Mouse (Mus musculus) midbrain, embryonic 10.5 days (tissue): Measurements from ENCODE around the gene Unc13b. TPM values are rescaled to one million over a fixed set of nuclear protein-coding genes. Genes with fewer than 3 reads are reported as not detected.

Experiments used
- DNase-seq: peaks from one replicate; pipeline ENCODE4 v3.0.0-alpha.2; 2017; ENCODE audit warnings: low spot score
- H3K27ac ChIP-seq: fragments of 300-500 bp; sonication (generic); replicated peaks from 2 replicates; pipeline ENCODE4 v1.5.1; 2016; ENCODE audit warnings: mild to moderate bottlenecking
- H3K27me3 ChIP-seq: fragments of 300-500 bp; sonication (generic); 2 replicates; pipeline ENCODE4 v1.6.1; 2016; ENCODE audit warnings: low read depth, mild to moderate bottlenecking; ENCODE audit not compliant: poor library complexity, severe bottlenecking
- H3K36me3 ChIP-seq: fragments of 300-500 bp; sonication (generic); 2 replicates; pipeline ENCODE4 v1.6.1; 2016; ENCODE audit warnings: mild to moderate bottlenecking, moderate library complexity
- H3K4me1 ChIP-seq: fragments of 300-500 bp; sonication (generic); 2 replicates; pipeline ENCODE4 v1.6.1; 2016
- H3K4me3 ChIP-seq: fragments of 300-500 bp; sonication (generic); 2 replicates; pipeline ENCODE4 v1.5.1; 2016; ENCODE audit warnings: mild to moderate bottlenecking, moderate library complexity
- H3K9me3 ChIP-seq: fragments of 300-500 bp; sonication (generic); replicated peaks from 2 replicates; pipeline ENCODE4 v1.6.1; 2016; ENCODE audit warnings: mild to moderate bottlenecking
- WGBS: fragments of 180-500 bp; shearing (Covaris S2); methylation state at CpG from one replicate; pipeline ENCODE4 v1.1.7; 2016; 5-methylcytosine and 5-hydroxymethylcytosine counted together
- polyA plus RNA-seq: library from polyadenylated mRNA; unstranded; fragments of >200 nt; fragmentation: Nextera tagmentation; extraction: Ambion mirVana; gene quantifications from 2 replicates; pipeline ENCODE4 v1.2.1, GENCODE M21; 2016

Gene Unc13b
- 9.9 and 14.2 TPM in 2 replicates for polyA plus RNA-seq

DNA sequence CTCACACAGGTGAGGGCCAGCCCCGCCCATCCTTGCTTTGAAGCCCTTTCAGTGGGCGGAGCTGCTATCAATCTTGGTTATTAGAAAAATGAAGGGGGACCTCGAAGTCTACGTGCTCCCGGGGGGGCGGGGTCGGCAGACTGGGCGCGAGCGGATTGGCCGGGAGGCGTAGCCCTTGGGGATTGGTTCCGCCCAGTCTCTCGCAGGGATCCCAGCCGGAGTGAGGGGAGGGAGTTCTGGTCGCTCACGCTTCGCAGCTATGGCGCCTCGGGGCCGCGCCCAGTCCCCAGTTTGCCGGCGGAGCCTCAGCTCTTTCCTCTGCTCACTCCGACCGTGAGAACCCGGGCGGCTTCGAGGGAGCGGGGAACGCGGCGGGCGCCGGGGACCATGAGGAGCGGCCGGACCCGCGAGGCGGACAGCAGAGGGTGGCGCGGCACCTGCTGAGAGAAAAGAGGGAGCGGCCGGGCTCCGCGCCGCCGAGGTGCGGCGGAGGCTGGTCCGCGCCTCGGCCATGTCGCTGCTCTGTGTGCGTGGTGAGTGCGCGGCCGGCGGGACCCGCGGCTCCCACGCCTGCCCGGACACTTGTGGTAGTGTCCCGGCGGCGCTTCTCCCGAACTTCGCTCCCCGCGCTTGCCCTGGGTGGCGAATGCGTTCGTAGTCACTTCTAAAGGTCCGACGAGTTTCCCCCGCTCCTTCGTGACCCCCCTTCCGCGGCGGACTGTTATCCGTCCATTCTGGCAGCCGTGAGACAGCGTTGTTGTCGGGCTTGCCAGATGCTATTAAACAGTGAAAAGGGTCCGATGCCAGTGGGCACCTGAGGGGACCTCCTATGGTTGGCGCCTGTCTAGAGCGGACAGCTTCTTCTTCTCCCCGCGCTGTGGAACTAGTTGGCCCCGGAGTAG lies at the start of gene Unc13b:
TSS of gene Unc13b (plus strand) at position 201 of the 902 bp plus-strand sequence.
- Histone ChIP-seq H3K9me3 (0 out of 2 replicates have a peak, but pooled peaks cover 3% of the 10 kb centered on the region), H3K27me3 (peaks cover 24% of the 10 kb centered on the region), H3K27ac (peak within 1 kb of the TSS; percentile 90), H3K4me3 (peak within 1 kb of the TSS; percentile 81), H3K36me3 (no peaks in the 10 kb centered on the region), H3K4me1 (peaks cover 16% of the 10 kb centered on the region; the same call in 1 of the 2 replicates)
- peak; percentile 93 for DNase-seq
- under 1% methylated on average over 85 of the region's 90 CpGs for WGBS

GRCm38 (mm10) chr4:43010161-43011038 lies 48.4 kb upstream of the Unc13b start, which contains the start of gene Fancg:
Gene Fancg, minus strand, starts transcription at chr4:43010506.
- Histone ChIP-seq H3K36me3 (peaks cover 16% of the 10 kb centered on the region; the same call in 1 of the 2 replicates), H3K4me3 (peak within 1 kb of the TSS; percentile 73), H3K9me3 (no peaks in the 10 kb centered on the region), H3K27ac (peak within 1 kb of the TSS; percentile 90), H3K4me1 (peaks cover 31% of the 10 kb centered on the region), H3K27me3 (no peaks in the 10 kb centered on the region)
- WGBS = 1% methylated on average over 37 of the region's 37 CpGs
- DNase-seq = peak; percentile 88

DNA sequence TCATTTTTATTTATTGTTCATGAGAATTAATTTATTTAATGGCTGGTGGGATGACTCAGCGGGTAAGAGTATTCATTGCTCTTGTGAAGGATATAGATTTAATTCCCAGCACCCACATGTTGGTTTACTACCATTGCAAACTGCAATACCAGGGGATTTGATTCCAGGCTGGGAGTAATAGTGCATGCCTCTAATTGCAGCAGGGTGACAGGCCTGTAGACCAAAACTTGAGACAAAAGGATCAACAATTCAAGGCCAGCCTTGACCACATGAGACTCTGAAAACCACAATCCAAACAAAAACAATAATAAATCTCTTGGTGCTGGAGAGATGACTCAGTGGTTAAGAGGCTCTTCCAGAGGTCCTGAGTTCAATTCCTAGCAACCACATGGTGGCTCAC lies 46.7 kb upstream of the Unc13b start:
- DNase-seq = no peak
- H3K4me1 ChIP-seq = peaks cover 31% of the 10 kb centered on the region
- no peak overlapping the region for H3K4me3 ChIP-seq
- 93% methylated on average over 1 of the region's 1 CpGs for WGBS
- no peak overlapping the region for H3K27ac ChIP-seq
- no peaks in the 10 kb centered on the region for H3K27me3 ChIP-seq
- H3K36me3 ChIP-seq = peaks cover 8% of the 10 kb centered on the region
- no peaks in the 10 kb centered on the region for H3K9me3 ChIP-seq

GRCm38 (mm10) chr4:43018156-43018555 lies 40.6 kb upstream of the Unc13b start:
- Histone ChIP-seq H3K36me3 (peaks cover 67% of the 10 kb centered on the region), H3K4me1 (peaks cover 11% of the 10 kb centered on the region), H3K9me3 (no peaks in the 10 kb centered on the region), H3K27me3 (no peaks in the 10 kb centered on the region), H3K27ac (no peak overlapping the region), H3K4me3 (no peak overlapping the region)
- DNase-seq = no peak
- WGBS = 94% methylated on average over 4 of the region's 4 CpGs

DNA sequence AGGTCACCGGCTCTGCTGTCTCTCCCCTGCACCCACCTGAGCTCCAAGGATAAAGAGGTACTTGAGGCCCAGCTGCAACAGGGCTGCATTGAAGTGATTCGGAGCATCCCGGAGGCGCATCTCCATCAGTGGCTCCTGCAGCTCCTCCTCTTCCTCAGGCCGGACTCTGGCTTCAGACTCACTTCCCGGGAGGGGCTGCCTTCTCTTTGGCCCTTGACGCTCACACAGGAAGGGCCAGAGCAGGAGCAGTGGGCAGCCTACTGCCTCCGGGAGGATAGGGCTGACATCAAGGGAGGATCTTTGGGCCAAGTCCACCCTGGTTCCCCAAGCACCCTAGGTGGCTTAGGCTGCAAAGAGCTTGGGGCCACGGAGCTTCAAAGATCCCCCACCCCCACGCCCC lies 39.6 kb upstream of the Unc13b start:
- H3K27me3 ChIP-seq = no peaks in the 10 kb centered on the region
- 94% methylated on average over 10 of the region's 10 CpGs for WGBS
- no peak for DNase-seq
- no peak overlapping the region for H3K4me3 ChIP-seq
- H3K36me3 ChIP-seq = peaks cover 77% of the 10 kb centered on the region
- no peaks in the 10 kb centered on the region for H3K9me3 ChIP-seq
- H3K4me1 ChIP-seq = 0 out of 2 replicates have a peak, but pooled peaks cover 3% of the 10 kb centered on the region
- H3K27ac ChIP-seq = no peak overlapping the region

GRCm38 (mm10) chr4:43019641-43020465 lies 38.9 kb upstream of the Unc13b start:
- no peak for DNase-seq
- Histone ChIP-seq H3K27ac (no peak overlapping the region), H3K4me3 (no peak overlapping the region), H3K4me1 (peaks cover 10% of the 10 kb centered on the region), H3K27me3 (no peaks in the 10 kb centered on the region), H3K9me3 (no peaks in the 10 kb centered on the region), H3K36me3 (peaks cover 82% of the 10 kb centered on the region)
- 93% methylated on average over 23 of the region's 23 CpGs for WGBS

GRCm38 (mm10) chr4:43020876-43021275 lies 37.9 kb upstream of the Unc13b start:
- H3K27ac ChIP-seq = no peak overlapping the region
- WGBS = 82% methylated on average over 16 of the region's 16 CpGs
- H3K4me3 ChIP-seq = no peak overlapping the region
- no peaks in the 10 kb centered on the region for H3K27me3 ChIP-seq
- no peak for DNase-seq
- H3K9me3 ChIP-seq = no peaks in the 10 kb centered on the region
- H3K4me1 ChIP-seq = peaks cover 20% of the 10 kb centered on the region
- peaks cover 82% of the 10 kb centered on the region for H3K36me3 ChIP-seq

DNA sequence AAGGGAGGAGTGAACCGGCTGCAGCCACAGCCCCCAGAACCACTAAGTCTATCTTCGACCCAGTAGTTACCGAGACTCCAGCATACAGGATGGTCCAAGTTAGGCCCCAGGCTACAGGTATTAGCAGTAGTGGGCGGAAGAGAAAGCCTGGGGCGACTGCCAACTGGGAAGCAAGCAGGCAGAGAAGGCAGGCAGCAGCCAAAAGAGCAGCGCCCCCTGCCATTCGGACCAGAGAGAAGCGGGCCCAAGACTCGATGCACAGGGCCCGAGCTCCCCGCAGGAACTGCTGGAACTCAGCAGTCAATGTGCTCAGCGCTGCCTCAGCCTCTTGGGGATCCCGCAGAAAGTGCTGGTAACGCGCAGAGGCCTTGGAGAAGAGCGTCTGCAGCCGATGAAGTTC lies 37.4 kb upstream of the Unc13b start:
- no peaks in the 10 kb centered on the region for H3K9me3 ChIP-seq
- peaks cover 21% of the 10 kb centered on the region for H3K4me1 ChIP-seq
- no peak overlapping the region for H3K27ac ChIP-seq
- H3K36me3 ChIP-seq = peaks cover 82% of the 10 kb centered on the region
- whole genome bisulfite sequencing = 67% methylated on average over 17 of the region's 17 CpGs
- no peak overlapping the region for H3K4me3 ChIP-seq
- no peaks in the 10 kb centered on the region for H3K27me3 ChIP-seq
- DNase-seq = no peak

DNA sequence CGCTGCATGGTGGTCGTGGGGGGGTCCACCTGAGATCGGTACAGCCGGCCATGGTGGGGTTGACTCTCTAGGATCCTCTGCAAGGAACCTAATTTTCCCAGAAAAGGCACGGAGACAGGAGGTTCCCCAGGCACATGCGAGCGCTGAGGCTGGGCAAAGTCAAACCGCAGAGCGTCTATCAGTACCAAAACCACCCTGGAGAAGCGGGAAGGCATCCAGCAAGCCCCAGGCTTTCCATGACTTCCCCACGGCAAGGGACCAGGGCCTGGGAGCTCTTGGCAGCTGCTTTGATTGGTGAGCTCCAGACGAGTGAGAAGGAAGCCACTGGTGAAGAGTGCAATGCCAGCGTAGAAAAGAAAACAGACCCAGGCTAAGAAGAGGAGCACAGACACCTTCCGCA lies 34.1 kb upstream of the Unc13b start:
- WGBS = 86% methylated on average over 14 of the region's 14 CpGs
- Histone ChIP-seq H3K4me1 (peaks cover 21% of the 10 kb centered on the region), H3K27me3 (no peaks in the 10 kb centered on the region), H3K36me3 (peaks cover 82% of the 10 kb centered on the region), H3K27ac (peak overlapping the region; percentile 87), H3K4me3 (peak overlapping the region; percentile 74), H3K9me3 (no peaks in the 10 kb centered on the region)
- DNase-seq = no peak

DNA sequence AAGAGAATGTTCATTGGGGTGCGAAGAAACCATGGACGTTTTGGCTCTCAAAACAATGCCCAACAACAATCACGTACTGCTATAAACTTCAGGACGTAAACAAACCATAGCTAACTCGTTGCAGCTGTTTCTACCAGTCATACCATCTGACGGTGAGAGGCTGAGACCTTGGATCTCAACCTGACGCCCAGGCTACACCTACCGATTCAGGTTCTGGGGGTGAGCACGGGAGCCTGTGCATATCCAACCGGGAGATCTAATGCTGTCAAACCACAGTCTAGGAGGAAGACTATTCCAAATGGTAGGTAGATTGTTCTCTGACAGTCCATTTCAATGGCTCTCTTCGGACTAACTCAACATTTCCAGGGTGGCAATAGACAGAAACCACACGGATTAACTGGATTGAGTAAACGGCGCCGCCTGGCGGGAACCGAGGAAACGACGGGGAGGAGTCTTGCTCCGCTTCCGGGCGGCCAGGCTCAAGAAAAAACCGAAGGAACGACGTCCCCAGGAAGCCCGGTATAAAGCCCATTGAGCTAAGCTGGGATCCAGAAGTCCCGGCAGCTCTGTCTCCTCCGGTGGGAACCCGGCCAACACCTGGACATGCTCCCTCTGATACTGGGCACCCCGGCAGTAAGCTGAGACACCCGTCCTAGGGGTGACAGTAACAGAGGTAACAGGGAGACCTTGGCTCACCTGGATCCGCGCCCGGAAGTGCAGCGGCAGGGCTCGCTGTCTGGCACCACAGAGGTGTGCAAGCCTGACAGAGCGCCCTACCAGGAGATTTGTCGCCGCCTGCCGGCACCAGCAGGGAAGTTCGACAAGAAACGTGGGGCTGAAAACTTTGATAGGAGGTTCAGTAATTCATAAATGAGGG lies 33.4 kb upstream of the Unc13b start, which contains the start of gene Pigo:
TSS of gene Pigo (minus strand) at position 736 of the 877 bp plus-strand sequence.
- peak within 1 kb of the TSS; percentile 87 for H3K27ac ChIP-seq
- DNase-seq = peak; percentile 91
- WGBS = 9% methylated on average over 42 of the region's 42 CpGs
- no peaks in the 10 kb centered on the region for H3K27me3 ChIP-seq
- peaks cover 27% of the 10 kb centered on the region for H3K4me1 ChIP-seq
- H3K9me3 ChIP-seq = no peaks in the 10 kb centered on the region
- peaks cover 81% of the 10 kb centered on the region for H3K36me3 ChIP-seq
- H3K4me3 ChIP-seq = peak within 1 kb of the TSS; percentile 74

GRCm38 (mm10) chr4:43029121-43029520 lies 29.6 kb upstream of the Unc13b start:
- Histone ChIP-seq H3K36me3 (peaks cover 61% of the 10 kb centered on the region), H3K27me3 (no peaks in the 10 kb centered on the region), H3K4me1 (peaks cover 52% of the 10 kb centered on the region), H3K27ac (no peak overlapping the region), H3K9me3 (no peaks in the 10 kb centered on the region), H3K4me3 (no peak overlapping the region)
- whole genome bisulfite sequencing = 92% methylated on average over 7 of the region's 7 CpGs
- no peak for DNase-seq
